Mouse (Mus musculus): ENCODE results near the gene Gm30191.

DNA sequence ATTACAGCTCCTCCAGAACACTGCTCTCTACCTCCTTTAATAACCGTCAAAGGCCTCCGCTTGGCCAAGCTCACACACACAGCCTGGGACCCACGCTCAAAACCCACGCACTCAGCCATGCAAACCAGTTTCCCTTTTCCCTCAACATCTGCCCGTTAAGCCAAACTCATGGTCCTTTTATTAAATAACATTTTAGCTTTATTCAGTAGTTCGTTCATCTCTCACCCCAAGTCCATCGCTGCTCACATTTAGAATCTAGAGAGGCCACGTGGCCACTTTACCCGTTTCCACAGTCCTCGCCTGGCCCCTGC, 4.2 kb downstream of the Gm30191 start:
- TF ChIP-seq CTCF (IDR thresholded peaks at IDR 0.05; ENCODE audit: low read depth), result no peak
- TF ChIP-seq EP300 (IDR thresholded peaks at IDR 0.05; ENCODE audit: low read depth), result no peak

Data from liver, embryonic 14.5 days (tissue).